ENCODE assay signal across 14 mouse cellular contexts in genomic region chr16:66882597-66882996, GRCm38 (mm10).
DNase-seq lines count a peak whose midpoint lies in the region; ATAC-seq and TF ChIP-seq lines count a peak whose summit lies in the region.
"Had no signal": no experiment of that assay in that cellular context is flagged by ENCODE, and none has a peak within 500 bp of the region (broad histone marks: within the 10 kb centered on the region; RNA-seq: fewer than 3 reads in every experiment).

No protein-coding gene starts in this region.

- H3K27me3 ChIP-seq in forebrain, embryonic 14.5 days (replicated peaks; ENCODE audit: control insufficient read depth, insufficient read depth, low read length): no peaks in the 10 kb centered on the region
- H3K27me3 ChIP-seq in forebrain, embryonic 12.5 days: no peaks in the 10 kb centered on the region
- H3K27me3 ChIP-seq in lung, embryonic 14.5 days (ENCODE audit: insufficient read depth, low read length): no peaks in the 10 kb centered on the region
- no peaks in the 10 kb centered on the region for H3K27me3 ChIP-seq in stomach, postnatal 0 days (ENCODE audit: control insufficient read depth, insufficient read depth, low read length)
- H3K27me3 ChIP-seq: embryonic facial prominence, embryonic 12.5 days had no signal

- 0 out of 2 replicates have a peak, but pooled peaks have one; percentile 3 for TF ChIP-seq CTCF in lung, embryonic 14.5 days (IDR thresholded peaks at IDR 0.05; ENCODE audit: low read depth)
- TF ChIP-seq CTCF in stomach, postnatal 0 days (IDR thresholded peaks at IDR 0.05; ENCODE audit: low read depth): peak; percentile 37; the same call in 1 of the 2 replicates

- H3K4me1 ChIP-seq in forebrain, embryonic 14.5 days (ENCODE audit: control insufficient read depth, insufficient read depth, low read length): no peaks in the 10 kb centered on the region
- H3K4me1 ChIP-seq in forebrain, embryonic 12.5 days: no peaks in the 10 kb centered on the region
- no peaks in the 10 kb centered on the region for H3K4me1 ChIP-seq in lung, embryonic 14.5 days (ENCODE audit: insufficient read depth)
- no peaks in the 10 kb centered on the region for H3K4me1 ChIP-seq in stomach, postnatal 0 days (replicated peaks; ENCODE audit: control insufficient read depth, insufficient read depth)
- H3K4me1 ChIP-seq: embryonic facial prominence, embryonic 12.5 days; heart, embryonic 10.5 days had no signal

- H3K4me3 ChIP-seq in forebrain, embryonic 14.5 days (ENCODE audit: low read depth, low read length): no peak overlapping the region
- no peak overlapping the region for H3K4me3 ChIP-seq in forebrain, embryonic 12.5 days (replicated peaks)
- no peak overlapping the region for H3K4me3 ChIP-seq in lung, embryonic 14.5 days (ENCODE audit: low read depth, low read length)
- no peak overlapping the region for H3K4me3 ChIP-seq in stomach, postnatal 0 days (ENCODE audit: low read depth, low read length)
- H3K4me3 ChIP-seq: embryonic facial prominence, embryonic 12.5 days; heart, embryonic 10.5 days had no signal

- H3K36me3 ChIP-seq in forebrain, embryonic 14.5 days (ENCODE audit: control insufficient read depth, insufficient read depth, low read length): no peaks in the 10 kb centered on the region
- no peaks in the 10 kb centered on the region for H3K36me3 ChIP-seq in forebrain, embryonic 12.5 days (replicated peaks)
- H3K36me3 ChIP-seq in lung, embryonic 14.5 days (ENCODE audit: insufficient read depth): no peaks in the 10 kb centered on the region
- H3K36me3 ChIP-seq in stomach, postnatal 0 days (ENCODE audit: control insufficient read depth, insufficient read depth, low read length): no peaks in the 10 kb centered on the region
- H3K36me3 ChIP-seq: embryonic facial prominence, embryonic 12.5 days; heart, embryonic 10.5 days had no signal

- DNase-seq in forebrain, embryonic 14.5 days (ENCODE audit: low spot score): peak; percentile 32
- DNase-seq in lung, embryonic 14.5 days: no peak
- DNase-seq in lung, adult 18-20 months: no peak
- peak; percentile 33 for DNase-seq in NIH3T3 (ENCODE audit: low read depth)
- no peak for DNase-seq in stomach, postnatal 0 days (ENCODE audit: low spot score)
- DNase-seq in adrenal gland, postnatal 25 days: no peak
- DNase-seq: gastrocnemius, postnatal 36 days; heart, postnatal 14 days; right cerebral cortex, postnatal 14 days; thymus, postnatal 4 days had no signal

- H3K9me3 ChIP-seq in forebrain, embryonic 14.5 days (replicated peaks; ENCODE audit: control insufficient read depth, low read length): no peaks in the 10 kb centered on the region
- H3K9me3 ChIP-seq in forebrain, embryonic 12.5 days: no peaks in the 10 kb centered on the region
- no peaks in the 10 kb centered on the region for H3K9me3 ChIP-seq in lung, embryonic 14.5 days (ENCODE audit: low read depth, low read length)
- H3K9me3 ChIP-seq in stomach, postnatal 0 days (ENCODE audit: control insufficient read depth, low read length): no peaks in the 10 kb centered on the region
- H3K9me3 ChIP-seq: embryonic facial prominence, embryonic 12.5 days; heart, embryonic 10.5 days had no signal

- no peak for TF ChIP-seq EP300 in stomach, postnatal 0 days (optimal IDR thresholded peaks at IDR 0.05)

- H3K4me2 ChIP-seq in forebrain, embryonic 14.5 days (ENCODE audit: low read length): no peak overlapping the region
- no peak overlapping the region for H3K4me2 ChIP-seq in forebrain, embryonic 12.5 days
- no peak overlapping the region for H3K4me2 ChIP-seq in lung, embryonic 14.5 days
- H3K4me2 ChIP-seq in stomach, postnatal 0 days (replicated peaks; ENCODE audit: low read depth): no peak overlapping the region
- H3K4me2 ChIP-seq: embryonic facial prominence, embryonic 12.5 days had no signal

- H3K27ac ChIP-seq in forebrain, embryonic 14.5 days (ENCODE audit: low read depth, low read length): no peak overlapping the region
- H3K27ac ChIP-seq in forebrain, embryonic 12.5 days: no peak overlapping the region
- H3K27ac ChIP-seq in lung, embryonic 14.5 days (ENCODE audit: low read depth): no peak overlapping the region
- H3K27ac ChIP-seq in stomach, postnatal 0 days (replicated peaks): no peak overlapping the region
- H3K27ac ChIP-seq: embryonic facial prominence, embryonic 12.5 days; heart, embryonic 10.5 days had no signal

- ATAC-seq in forebrain, embryonic 14.5 days: no peak
- no peak for ATAC-seq in forebrain, embryonic 12.5 days (ENCODE audit: low FRiP score)
- no peak for ATAC-seq in lung, embryonic 14.5 days (ENCODE audit: insufficient read depth)
- ATAC-seq in stomach, postnatal 0 days (ENCODE audit: low FRiP score, low TSS enrichment): no peak
- ATAC-seq: CD4-positive, CD25-positive, alpha-beta regulatory T cell, adult 4 months had no signal

- H3K9ac ChIP-seq in forebrain, embryonic 14.5 days (ENCODE audit: low read length): no peak overlapping the region
- H3K9ac ChIP-seq in forebrain, embryonic 12.5 days: no peak overlapping the region
- no peak overlapping the region for H3K9ac ChIP-seq in lung, embryonic 14.5 days
- no peak overlapping the region for H3K9ac ChIP-seq in stomach, postnatal 0 days (ENCODE audit: low read length)
- H3K9ac ChIP-seq: embryonic facial prominence, embryonic 12.5 days had no signal

- 61% methylated on average over 3 of the region's 3 CpGs for WGBS in forebrain, embryonic 14.5 days
- 64% methylated on average over 3 of the region's 3 CpGs for WGBS in forebrain, embryonic 12.5 days
- 55% methylated on average over 3 of the region's 3 CpGs for WGBS in lung, embryonic 14.5 days
- 53% methylated on average over 3 of the region's 3 CpGs for WGBS in stomach, postnatal 0 days

Comparison
In these comparisons a context has a peak if more than half of its experiments do, and no peak if none do; other contexts are left out.
1. DNase-seq: peak in forebrain, embryonic 14.5 days (single experiment) and NIH3T3 (single experiment); none in lung, embryonic 14.5 days (single experiment), lung, adult 18-20 months (0 of 2), stomach, postnatal 0 days (single experiment) and adrenal gland, postnatal 25 days (single experiment).